Mouse (Mus musculus) heart, adult 11 months (tissue): Measurements from ENCODE around the gene Cacna1a.

Experiments used
- DNase-seq: peaks from one replicate; pipeline ENCODE4 v3.0.0; 2022

Gene Cacna1a

DNA sequence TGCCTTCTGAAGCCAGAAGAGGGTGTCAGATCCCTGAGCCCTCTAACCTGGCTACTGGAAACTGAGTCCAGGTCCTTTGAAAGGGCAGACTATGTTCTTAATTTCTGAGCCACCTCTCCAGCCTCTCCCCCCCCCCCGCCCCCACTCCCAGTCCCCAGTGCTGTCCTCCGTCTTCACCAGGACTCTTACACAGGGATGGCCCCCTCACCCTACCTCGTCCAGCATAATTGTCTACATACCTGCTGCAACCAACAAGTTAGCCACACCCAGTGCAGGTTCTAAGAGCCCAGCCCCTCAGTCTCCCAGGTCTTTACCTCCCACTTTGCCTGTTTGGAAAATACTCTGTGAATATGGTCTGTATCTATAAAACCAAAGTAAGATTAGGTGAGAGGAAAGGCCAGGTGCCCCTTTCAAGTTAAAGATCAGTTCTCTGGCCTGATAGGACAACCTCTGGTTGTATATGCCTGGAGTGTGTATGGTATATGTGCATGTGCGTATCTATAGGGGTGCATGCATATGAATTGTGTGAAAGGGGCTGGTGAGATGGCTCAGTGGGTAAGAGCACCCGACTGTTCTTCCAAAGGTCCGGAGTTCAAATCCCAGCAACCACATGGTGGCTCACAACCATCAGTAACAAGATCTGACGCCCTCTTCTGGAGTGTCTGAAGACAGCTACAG is 252.5 kb downstream of the Cacna1a start:
- peak; percentile 90 for DNase-seq

- no peak for DNase-seq
Observed at GRCm38 (mm10) chr8:84641578-84642361, 253.5 kb downstream of the Cacna1a start.

DNA sequence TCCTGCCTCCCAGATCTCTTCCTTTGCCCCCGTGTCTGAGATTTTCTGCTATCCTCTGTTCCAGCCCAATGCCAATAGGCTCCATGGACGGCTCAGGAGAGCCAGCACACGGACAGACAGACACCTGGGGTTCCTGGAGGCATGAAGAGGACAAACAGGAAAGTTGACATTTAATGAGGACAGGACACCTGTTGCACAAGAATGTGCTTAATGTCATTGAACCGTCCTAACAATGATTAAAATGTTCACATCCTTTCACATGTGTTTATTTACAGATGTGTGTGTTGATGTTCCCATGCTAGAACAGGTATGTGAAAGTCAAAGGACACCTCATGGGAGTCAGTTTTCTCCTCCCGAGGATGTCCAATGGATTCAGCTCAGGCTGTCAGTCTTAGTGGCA is 254.8 kb downstream of the Cacna1a start:
- no peak for DNase-seq

- no peak for DNase-seq
Observed at GRCm38 (mm10) chr8:84646800-84647199, 258.6 kb downstream of the Cacna1a start.

DNA sequence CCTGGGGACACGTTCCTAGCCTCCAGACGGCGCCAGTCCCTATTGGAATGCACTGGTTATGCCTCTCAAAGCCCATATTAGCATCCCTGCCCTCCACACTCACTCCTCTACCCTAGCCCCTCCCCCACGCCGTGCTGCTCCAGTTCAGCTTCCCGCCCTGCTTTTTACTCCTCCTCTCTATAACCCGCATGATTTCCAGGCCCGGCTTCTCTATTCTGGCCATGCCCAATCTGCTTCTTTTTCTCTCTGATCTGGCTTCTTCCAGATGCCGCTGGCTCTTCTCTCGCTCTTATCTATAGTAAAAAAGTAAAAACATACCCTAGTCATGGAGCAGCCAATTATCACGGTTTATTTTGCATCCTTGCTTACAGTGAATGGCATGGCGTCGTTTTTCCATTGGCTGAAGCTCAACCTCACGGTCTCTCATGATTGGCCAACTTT is 259.2 kb downstream of the Cacna1a start:
- DNase-seq: peak; percentile 89

- DNase-seq: no peak
Observed at GRCm38 (mm10) chr8:84650213-84650612, 262.0 kb downstream of the Cacna1a start.

- DNase-seq: no peak
Observed at GRCm38 (mm10) chr8:84653092-84653631, 264.9 kb downstream of the Cacna1a start.

DNA sequence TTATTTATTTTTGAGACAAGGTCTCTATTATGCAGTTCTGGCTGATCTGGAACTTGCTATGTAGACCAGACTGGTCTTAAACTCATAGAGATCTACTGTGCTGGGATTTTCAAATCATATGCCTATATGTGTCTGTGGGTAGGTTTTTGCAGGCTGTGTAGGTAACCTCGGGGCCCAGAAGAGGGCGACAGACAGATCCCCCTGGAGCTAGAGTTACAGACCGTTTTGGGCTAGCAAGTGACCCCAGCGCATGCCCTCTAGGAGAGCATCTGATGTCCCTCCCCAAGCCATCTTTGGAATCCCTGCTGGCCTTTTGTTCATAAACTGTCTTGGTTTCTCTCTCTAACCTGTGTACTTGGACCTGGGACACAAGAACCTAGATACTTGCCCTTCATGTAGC is 266.4 kb downstream of the Cacna1a start:
- DNase-seq: peak; percentile 90

GRCm38 (mm10) chr8:84655336-84656190 is 267.3 kb downstream of the Cacna1a start:
- DNase-seq: peak; percentile 97

DNA sequence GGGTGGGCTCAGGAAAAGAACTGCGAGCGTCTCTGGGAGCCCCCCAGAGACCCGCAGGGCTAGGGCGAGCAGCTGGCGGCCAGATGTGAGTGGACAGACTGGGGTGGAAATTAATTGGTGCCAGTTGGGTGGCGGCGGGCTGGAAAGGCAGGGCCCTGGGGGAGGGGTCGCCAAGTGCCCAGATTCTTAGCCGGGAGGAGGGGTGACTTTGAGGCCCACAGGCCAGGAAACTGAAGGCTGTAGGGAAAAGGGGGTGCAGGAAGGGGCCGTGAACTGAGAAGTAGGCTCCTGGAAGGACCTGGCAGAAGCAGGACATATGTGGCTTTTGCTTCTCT is 267.9 kb downstream of the Cacna1a start:
- DNase-seq: peak; percentile 96

- DNase-seq: peak; percentile 99
Observed at GRCm38 (mm10) chr8:84656641-84657126, 268.4 kb downstream of the Cacna1a start.

DNA sequence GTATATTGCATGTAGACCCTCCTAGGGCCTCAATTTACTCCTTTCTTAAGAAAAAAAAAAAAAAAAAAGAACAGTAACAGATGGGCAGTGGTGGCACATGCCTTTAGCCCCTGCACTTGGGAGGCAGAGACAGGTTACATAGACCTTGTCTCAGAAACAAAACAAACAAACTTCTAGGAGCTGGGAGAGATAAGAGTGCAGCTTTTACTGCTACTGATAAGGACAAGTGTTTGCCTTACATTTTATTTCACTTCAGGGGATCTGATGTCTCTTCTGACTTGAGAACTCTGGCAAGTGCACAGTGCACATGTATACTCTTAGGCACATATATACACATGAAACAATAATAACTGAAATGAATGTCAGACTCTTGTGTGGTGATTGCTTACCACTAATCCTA is 269.0 kb downstream of the Cacna1a start:
- no peak for DNase-seq

DNA sequence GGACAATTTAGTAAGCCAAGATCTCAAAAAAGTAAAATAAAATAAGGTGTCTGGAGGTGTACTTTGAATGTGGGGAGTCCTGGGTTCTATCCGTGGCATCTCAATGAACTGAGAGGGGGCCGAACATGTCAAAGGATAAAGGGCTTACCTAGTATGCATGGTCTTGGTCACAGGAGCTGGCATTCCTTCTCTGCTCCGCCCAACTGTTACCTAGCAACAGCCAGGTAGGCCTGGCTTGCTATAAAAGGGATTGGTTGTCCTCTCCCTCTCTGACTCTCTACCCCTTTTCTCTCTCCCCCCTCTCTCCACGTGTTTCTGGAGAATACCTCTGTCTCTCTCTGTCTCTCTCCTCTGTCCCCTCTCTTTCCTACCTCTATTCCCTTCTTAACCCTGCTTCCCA is 269.4 kb downstream of the Cacna1a start:
- no peak for DNase-seq

DNA sequence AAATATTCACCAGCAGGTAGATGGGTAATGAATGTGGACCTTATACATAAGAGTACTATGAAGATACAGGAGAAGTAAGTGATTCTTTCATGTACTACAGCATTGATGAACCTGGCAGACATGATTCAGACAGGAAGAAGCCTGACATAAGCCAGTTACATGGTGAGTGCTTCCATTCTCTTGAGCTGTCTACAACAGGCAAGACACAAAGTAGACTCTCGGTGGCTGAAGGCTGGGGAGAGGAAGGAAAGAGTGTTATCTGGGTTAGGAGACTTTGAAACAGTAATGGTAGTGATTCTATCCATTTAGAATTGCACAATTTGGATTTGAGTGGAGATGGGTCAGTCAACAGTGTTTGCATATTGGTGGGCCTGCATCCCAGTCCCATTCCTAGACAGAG is 270.7 kb downstream of the Cacna1a start:
- no peak for DNase-seq

- DNase-seq: peak; percentile 99
Observed at GRCm38 (mm10) chr8:84659936-84660818, 271.9 kb downstream of the Cacna1a start.

DNA sequence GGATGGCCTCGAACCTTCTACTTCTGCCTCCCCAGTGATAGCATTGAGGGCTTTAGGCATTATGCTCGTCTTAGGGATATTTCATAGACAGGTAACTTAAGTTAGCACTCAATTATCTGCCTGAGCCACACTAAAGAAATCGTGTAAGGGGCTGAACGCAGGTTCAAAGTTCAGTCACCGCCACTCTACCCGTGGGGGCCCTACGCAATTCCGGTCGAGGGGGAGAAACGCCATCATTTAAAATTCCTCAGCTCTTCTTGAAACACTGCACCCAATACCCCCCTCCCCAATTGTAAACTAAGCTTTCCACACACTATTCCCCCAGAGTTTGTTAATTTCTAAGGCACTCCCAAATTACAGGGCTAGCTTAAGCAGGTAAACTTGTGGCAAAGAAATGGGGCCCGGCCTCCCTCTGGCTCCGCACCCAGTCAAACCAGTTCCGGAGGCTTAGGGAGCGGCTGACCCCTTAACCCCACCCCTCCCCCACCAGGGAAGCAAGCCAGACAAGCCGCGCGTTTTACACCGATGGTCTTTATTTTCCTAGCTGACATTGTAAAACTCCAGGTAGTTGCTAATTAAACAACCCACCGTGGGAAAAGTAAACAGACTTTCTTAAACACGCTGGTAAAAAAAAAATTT is 272.7 kb downstream of the Cacna1a start:
- peak; percentile 97 for DNase-seq

DNA sequence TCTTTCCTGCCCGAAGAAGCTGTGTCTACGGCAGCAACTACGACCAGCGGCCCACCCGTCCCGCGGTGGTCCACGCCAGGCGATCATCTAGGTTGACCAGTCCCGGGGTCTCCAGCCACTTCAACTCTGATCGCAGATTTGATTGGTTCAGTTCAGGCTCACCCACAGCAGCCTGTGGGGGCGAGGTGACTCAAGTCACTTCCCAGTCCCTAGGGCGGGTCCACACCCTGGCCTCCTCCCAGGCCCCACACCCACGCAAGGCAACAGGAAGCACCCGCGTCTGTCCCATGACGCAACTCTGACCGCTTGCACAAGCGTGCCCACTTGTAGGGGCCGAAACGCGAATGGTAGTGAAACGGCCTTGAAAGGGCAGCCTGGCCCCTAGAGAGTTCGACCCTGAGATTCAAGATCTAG is 273.2 kb downstream of the Cacna1a start:
- DNase-seq: peak; percentile 100

DNA sequence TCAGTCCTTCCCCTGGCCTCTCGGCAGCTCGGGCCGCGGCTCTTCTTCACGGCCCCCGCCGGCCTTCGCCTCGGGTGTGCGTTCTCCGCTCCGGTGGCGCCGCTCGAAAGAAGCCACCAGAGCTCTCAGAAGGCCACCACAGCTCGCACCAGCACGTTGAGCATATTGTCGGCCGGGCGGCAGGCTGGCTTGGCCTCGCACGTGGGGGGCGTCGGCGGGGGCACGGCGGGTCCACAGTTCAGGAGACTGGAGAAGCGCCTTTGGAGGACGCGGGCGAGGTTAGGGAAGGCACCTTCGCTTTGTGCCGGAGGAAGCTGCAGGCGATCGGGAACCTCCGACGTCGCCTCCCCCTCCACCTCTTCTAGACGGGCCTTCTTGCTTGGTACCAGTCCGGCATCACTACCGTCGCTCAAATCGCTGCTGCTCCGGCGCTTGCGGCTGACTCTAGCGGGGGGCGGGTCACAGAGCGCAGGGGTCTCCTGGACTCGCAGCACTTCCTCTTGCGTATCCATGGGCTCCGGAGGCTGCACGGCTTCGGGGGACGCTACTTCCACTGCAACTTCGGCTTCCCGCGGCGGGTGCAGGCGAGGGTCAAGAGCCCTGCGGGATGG is 273.8 kb downstream of the Cacna1a start:
- no peak for DNase-seq

DNA sequence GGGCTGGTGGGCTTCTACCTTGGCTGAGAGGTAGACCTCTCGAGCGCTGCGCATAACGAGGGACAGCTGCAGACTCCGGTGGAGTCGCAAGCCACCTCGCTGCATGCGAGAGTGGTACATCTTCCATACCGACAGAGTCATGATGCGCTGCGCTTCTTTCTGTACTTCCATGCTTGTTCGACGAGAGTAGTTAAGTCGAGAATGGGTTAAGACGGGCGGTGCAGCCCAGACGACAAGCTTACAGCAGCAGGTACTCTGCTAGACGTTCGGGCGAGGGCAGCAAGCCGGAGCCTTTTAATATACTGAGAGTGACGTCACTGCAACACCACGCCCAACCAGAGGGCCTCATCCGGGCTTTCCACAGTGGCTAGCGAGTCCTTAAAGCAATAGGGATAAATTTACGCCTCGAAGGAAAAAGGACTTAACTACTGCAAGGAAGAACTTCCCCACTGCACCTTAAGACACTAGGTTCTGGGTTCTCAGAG is 274.4 kb downstream of the Cacna1a start, which contains the start of gene Ier2:
Gene Ier2 (minus strand): TSS at position 272 of the 485 bp plus-strand sequence.
- peak; percentile 100 for DNase-seq

DNA sequence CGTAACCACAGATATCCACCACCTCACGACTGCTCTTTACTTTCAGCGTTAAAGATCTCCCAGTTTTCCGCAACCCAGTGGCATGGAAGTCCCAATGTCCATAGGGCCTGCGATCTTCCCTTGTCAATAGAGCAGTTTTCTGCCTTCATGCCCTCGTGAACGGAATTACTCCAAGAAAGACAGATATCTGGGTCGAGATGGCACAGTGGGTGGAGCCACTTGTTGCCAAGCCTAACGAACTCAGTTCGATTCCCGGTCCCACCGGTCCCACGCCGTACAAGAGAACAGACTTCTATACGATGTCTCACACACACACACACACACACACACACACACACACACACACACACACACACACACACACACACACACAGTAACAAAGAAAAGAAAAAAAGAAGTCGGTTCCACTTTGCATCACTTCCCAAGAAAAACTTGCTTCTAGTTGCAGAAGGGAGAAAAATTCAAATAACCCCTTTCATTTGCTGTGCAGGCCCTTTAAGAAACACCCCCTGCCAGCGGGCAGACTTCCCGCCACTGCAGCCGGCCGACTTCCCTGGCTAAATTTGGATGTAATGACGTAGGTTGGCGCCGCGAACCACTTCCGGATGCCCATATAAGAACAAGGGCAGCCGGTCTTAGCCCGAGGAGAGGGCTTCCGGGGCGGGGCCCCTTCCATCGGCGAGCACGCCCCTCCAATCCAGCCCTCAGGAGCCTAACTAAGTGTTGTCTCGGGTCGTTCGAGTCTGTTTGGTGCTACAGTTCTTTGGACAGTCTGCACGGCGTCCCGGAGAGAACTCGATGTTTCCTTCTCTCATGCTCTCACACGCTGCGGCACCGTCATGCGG is 275.5 kb downstream of the Cacna1a start:
- peak; percentile 100 for DNase-seq
